Mouse (Mus musculus): ENCODE results near the gene 9130023H24Rik. TPM values are rescaled to one million over a fixed set of nuclear protein-coding genes. Genes with fewer than 3 reads are reported as not detected.
A peak's percentile ranks its signal among the peaks of the same experiment; 100 is the strongest.

Gene 9130023H24Rik
- total and polyA plus RNA-seq, 2 experiments from 2014 or later: 4.2 to 6.3 TPM

DNA sequence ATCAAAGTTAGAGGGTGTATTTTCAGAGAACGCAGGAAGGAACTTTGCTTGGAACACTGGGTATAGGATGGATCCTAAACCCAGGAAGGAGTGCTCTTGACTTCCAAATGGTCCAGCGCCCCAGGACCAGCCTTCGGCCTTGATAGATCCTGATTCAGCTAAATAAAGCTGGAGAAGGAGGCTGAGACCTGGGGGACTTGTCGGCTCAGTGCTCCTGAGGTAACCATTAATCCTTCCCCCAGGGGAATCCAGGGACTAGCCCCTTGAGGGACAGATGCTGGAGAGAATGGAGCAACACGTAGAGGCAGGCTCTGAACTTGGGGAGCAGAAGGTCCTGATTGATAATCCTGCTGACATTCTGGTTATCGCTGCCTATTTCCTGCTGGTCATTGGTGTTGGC lies 27.6 kb upstream of the 9130023H24Rik start, which contains the start of gene Slc5a2:
Slc5a2 (plus strand) TSS at position 247 of the 400 bp plus-strand sequence.
- Histone ChIP-seq H3K9ac (replicated peaks; ENCODE audit: low read length, poor library complexity, severe bottlenecking) (no peak within 1 kb of the TSS), H3K4me1 (ENCODE audit: insufficient read depth, low read length) (no peaks in the 10 kb centered on the region), H3K27ac (ENCODE audit: low read depth, low read length) (no peak within 1 kb of the TSS), H3K9me3 (ENCODE audit: low read length) (no peaks in the 10 kb centered on the region), H3K36me3 (ENCODE audit: insufficient read depth, low read length) (no peaks in the 10 kb centered on the region; the same call in 1 of the 2 replicates), H3K4me3 (ENCODE audit: low read depth, low read length) (no peak within 1 kb of the TSS), H3K4me2 (ENCODE audit: low read depth, low read length, poor library complexity, severe bottlenecking) (no peak within 1 kb of the TSS), H3K27me3 (ENCODE audit: insufficient read depth, low read length) (no peaks in the 10 kb centered on the region)
- ATAC-seq (ENCODE audit: low FRiP score): no peak
- no peak for TF ChIP-seq CTCF (IDR thresholded peaks at IDR 0.05)
- WGBS: 83% methylated on average over 6 of the region's 6 CpGs
- no peak for DNase-seq (ENCODE audit: low spot score)

DNA sequence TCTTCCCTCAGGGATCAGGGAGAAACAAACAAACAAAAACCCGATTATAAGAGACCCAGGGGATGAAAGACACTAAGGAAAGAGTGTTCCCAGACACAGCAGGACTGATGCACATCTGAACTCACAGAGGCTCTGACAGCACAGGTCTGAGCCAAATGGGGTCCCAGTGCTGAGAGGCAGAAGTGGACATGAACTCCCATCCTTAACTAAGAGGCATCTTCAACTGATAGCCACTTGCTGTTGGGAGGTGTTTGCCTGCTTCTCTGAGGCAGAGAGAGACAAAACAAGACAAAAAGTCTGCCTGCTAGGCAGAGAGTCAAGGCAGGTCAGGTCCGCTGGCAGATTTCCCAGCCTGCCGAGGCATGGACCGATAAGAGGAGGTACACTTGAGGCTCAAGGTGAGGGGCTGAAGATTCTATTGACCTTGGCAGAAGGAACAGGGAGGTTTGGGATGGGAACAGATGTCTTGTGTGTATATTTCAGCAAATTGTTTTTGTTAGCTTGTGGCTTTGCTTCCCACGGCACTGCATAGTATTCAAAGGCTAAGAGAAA lies 19.0 kb upstream of the 9130023H24Rik start:
- no peak for ATAC-seq (ENCODE audit: low FRiP score)
- no peak for TF ChIP-seq CTCF (IDR thresholded peaks at IDR 0.05)
- no peak overlapping the region for H3K4me3 ChIP-seq (ENCODE audit: low read depth, low read length)
- no peak for DNase-seq (ENCODE audit: low spot score)
- H3K9ac ChIP-seq (replicated peaks; ENCODE audit: low read length, poor library complexity, severe bottlenecking): no peak overlapping the region
- no peak overlapping the region for H3K4me2 ChIP-seq (ENCODE audit: low read depth, low read length, poor library complexity, severe bottlenecking)
- H3K36me3 ChIP-seq (ENCODE audit: insufficient read depth, low read length): no peaks in the 10 kb centered on the region
- no peak overlapping the region for H3K27ac ChIP-seq (ENCODE audit: low read depth, low read length)
- WGBS: 56% methylated on average over 5 of the region's 5 CpGs
- no peaks in the 10 kb centered on the region for H3K27me3 ChIP-seq (ENCODE audit: insufficient read depth, low read length)
- no peaks in the 10 kb centered on the region for H3K9me3 ChIP-seq (ENCODE audit: low read length)
- H3K4me1 ChIP-seq (ENCODE audit: insufficient read depth, low read length): no peaks in the 10 kb centered on the region

GRCm38 (mm10) chr7:128255757-128256156 lies 17.9 kb upstream of the 9130023H24Rik start:
- H3K36me3 ChIP-seq (ENCODE audit: insufficient read depth, low read length): no peaks in the 10 kb centered on the region
- H3K9me3 ChIP-seq (ENCODE audit: low read length): no peaks in the 10 kb centered on the region
- DNase-seq (ENCODE audit: low spot score): no peak
- H3K4me2 ChIP-seq (ENCODE audit: low read depth, low read length, poor library complexity, severe bottlenecking): no peak overlapping the region
- H3K27me3 ChIP-seq (ENCODE audit: insufficient read depth, low read length): no peaks in the 10 kb centered on the region
- no peaks in the 10 kb centered on the region for H3K4me1 ChIP-seq (ENCODE audit: insufficient read depth, low read length)
- no peak overlapping the region for H3K27ac ChIP-seq (ENCODE audit: low read depth, low read length)
- WGBS: 92% methylated on average over 5 of the region's 5 CpGs
- H3K4me3 ChIP-seq (ENCODE audit: low read depth, low read length): no peak overlapping the region
- ATAC-seq (ENCODE audit: low FRiP score): no peak
- TF ChIP-seq CTCF (IDR thresholded peaks at IDR 0.05): no peak
- H3K9ac ChIP-seq (replicated peaks; ENCODE audit: low read length, poor library complexity, severe bottlenecking): no peak overlapping the region

- DNase-seq (ENCODE audit: low spot score) (no peak), ATAC-seq (ENCODE audit: low FRiP score) (no peak)
- WGBS: 62% methylated on average over 2 of the region's 2 CpGs
- H3K9ac ChIP-seq (replicated peaks; ENCODE audit: low read length, poor library complexity, severe bottlenecking): no peak overlapping the region
- no peaks in the 10 kb centered on the region for H3K36me3 ChIP-seq (ENCODE audit: insufficient read depth, low read length)
- H3K4me2 ChIP-seq (ENCODE audit: low read depth, low read length, poor library complexity, severe bottlenecking): no peak overlapping the region
- H3K4me1 ChIP-seq (ENCODE audit: insufficient read depth, low read length): no peaks in the 10 kb centered on the region
- no peak overlapping the region for H3K4me3 ChIP-seq (ENCODE audit: low read depth, low read length)
- no peak for TF ChIP-seq CTCF (IDR thresholded peaks at IDR 0.05)
- H3K9me3 ChIP-seq (ENCODE audit: low read length): no peaks in the 10 kb centered on the region
- H3K27ac ChIP-seq (ENCODE audit: low read depth, low read length): no peak overlapping the region
- no peaks in the 10 kb centered on the region for H3K27me3 ChIP-seq (ENCODE audit: insufficient read depth, low read length)
Measured at GRCm38 (mm10) chr7:128254978-128255377, 17.1 kb upstream of the 9130023H24Rik start.

DNA sequence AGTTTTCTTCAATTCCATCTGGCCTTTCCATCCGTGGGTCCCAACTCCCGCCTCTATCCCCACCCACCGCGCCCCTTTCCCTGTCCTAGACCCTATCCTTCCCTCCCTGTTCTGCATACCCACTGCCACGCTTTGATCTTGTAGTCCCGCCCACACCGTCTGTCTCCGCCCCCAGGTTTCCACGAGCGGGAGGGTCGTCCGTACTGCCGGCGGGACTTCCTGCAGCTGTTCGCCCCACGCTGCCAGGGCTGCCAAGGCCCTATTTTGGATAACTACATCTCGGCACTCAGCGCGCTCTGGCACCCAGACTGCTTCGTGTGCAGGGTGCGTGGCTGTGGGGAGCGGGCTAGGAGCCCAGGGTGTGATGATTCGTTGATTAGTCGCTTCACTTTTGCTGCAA lies 14.8 kb upstream of the 9130023H24Rik start:
- peak overlapping the region; percentile 20 for H3K4me3 ChIP-seq (ENCODE audit: low read depth, low read length)
- H3K27ac ChIP-seq (ENCODE audit: low read depth, low read length): no peak overlapping the region
- peaks cover 3% of the 10 kb centered on the region; the same call in 1 of the 2 replicates for H3K4me1 ChIP-seq (ENCODE audit: insufficient read depth, low read length)
- H3K9me3 ChIP-seq (ENCODE audit: low read length): no peaks in the 10 kb centered on the region
- peak overlapping the region; percentile 40 for H3K4me2 ChIP-seq (ENCODE audit: low read depth, low read length, poor library complexity, severe bottlenecking)
- H3K9ac ChIP-seq (replicated peaks; ENCODE audit: low read length, poor library complexity, severe bottlenecking): no peak overlapping the region; the same call in 1 of the 2 replicates
- 9% methylated on average over 24 of the region's 24 CpGs for WGBS
- ATAC-seq (ENCODE audit: low FRiP score) (no peak), DNase-seq (ENCODE audit: low spot score) (no peak)
- no peak for TF ChIP-seq CTCF (IDR thresholded peaks at IDR 0.05)
- H3K27me3 ChIP-seq (ENCODE audit: insufficient read depth, low read length): no peaks in the 10 kb centered on the region
- H3K36me3 ChIP-seq (ENCODE audit: insufficient read depth, low read length): no peaks in the 10 kb centered on the region

DNA sequence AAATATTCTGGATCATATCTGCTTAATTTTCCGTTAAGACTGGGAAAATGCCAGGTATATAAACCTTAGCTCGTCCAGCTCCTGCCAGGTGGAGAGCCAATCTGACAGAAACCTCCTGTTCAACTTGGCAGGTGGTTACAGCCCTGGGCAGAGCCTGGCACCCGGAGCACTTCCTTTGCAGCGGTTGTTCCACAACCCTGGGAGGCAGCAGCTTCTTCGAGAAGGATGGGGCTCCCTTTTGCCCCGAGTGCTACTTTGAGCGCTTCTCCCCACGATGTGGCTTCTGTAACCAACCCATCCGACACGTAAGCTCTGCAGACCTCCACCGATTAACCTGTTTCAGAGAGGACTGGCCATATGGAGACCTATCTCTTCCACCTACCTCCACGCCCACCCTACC lies 14.1 kb upstream of the 9130023H24Rik start:
- Histone ChIP-seq H3K27ac (ENCODE audit: low read depth, low read length) (no peak overlapping the region), H3K9me3 (ENCODE audit: low read length) (no peaks in the 10 kb centered on the region), H3K4me1 (ENCODE audit: insufficient read depth, low read length) (peaks cover 3% of the 10 kb centered on the region; the same call in 1 of the 2 replicates), H3K9ac (replicated peaks; ENCODE audit: low read length, poor library complexity, severe bottlenecking) (no peak overlapping the region), H3K4me2 (ENCODE audit: low read depth, low read length, poor library complexity, severe bottlenecking) (peak overlapping the region; percentile 40), H3K4me3 (ENCODE audit: low read depth, low read length) (no peak overlapping the region), H3K36me3 (ENCODE audit: insufficient read depth, low read length) (no peaks in the 10 kb centered on the region), H3K27me3 (ENCODE audit: insufficient read depth, low read length) (no peaks in the 10 kb centered on the region)
- no peak for DNase-seq (ENCODE audit: low spot score)
- TF ChIP-seq CTCF (IDR thresholded peaks at IDR 0.05): no peak
- 60% methylated on average over 12 of the region's 12 CpGs for WGBS
- ATAC-seq (ENCODE audit: low FRiP score): no peak

Data from midbrain, postnatal 0 days (tissue).